Mouse (Mus musculus): Measurements from ENCODE around the gene Tbx1.

GRCm38 (mm10) chr16:18598006-18598405 lies 7.5 kb upstream of the Tbx1 start:
- TF ChIP-seq CTCF (IDR thresholded peaks at IDR 0.05; ENCODE audit: control insufficient read depth, insufficient read depth, insufficient replicate concordance, low read depth, low read length) = no peak
- no peak for TF ChIP-seq POLR2A (IDR thresholded peaks at IDR 0.05; ENCODE audit: control insufficient read depth, low read depth, low read length)

Data from testis, adult 2 months (tissue).